In genomic region chr3:143949026-143949637, GRCm38 (mm10) we compare ENCODE assay signal across 11 mouse cellular contexts.
A peak's percentile ranks its signal among the peaks of the same experiment; 100 is the strongest.
DNase-seq lines count a peak whose midpoint lies in the region; ATAC-seq and TF ChIP-seq lines count a peak whose summit lies in the region.
"Had no signal": no experiment of that assay in that cellular context is flagged by ENCODE, and none has a peak within 500 bp of the region (broad histone marks: within the 10 kb centered on the region; RNA-seq: fewer than 3 reads in every experiment).

No protein-coding gene starts in this region.

- no peaks in the 10 kb centered on the region for H3K9me3 ChIP-seq in hindbrain, embryonic 11.5 days (ENCODE audit: control insufficient read depth, low read length)
- no peaks in the 10 kb centered on the region for H3K9me3 ChIP-seq in hindbrain, embryonic 14.5 days (ENCODE audit: control insufficient read depth, low read length)
- no peaks in the 10 kb centered on the region for H3K9me3 ChIP-seq in lung, embryonic 14.5 days (ENCODE audit: low read depth, low read length)
- no peaks in the 10 kb centered on the region for H3K9me3 ChIP-seq in stomach, embryonic 16.5 days (replicated peaks; ENCODE audit: control insufficient read depth, low read length)
- H3K9me3 ChIP-seq: forebrain, embryonic 15.5 days had no signal

- no peak overlapping the region for H3K9ac ChIP-seq in hindbrain, embryonic 11.5 days (ENCODE audit: low read depth, low read length)
- H3K9ac ChIP-seq in hindbrain, embryonic 14.5 days = no peak overlapping the region
- no peak overlapping the region for H3K9ac ChIP-seq in lung, embryonic 14.5 days
- H3K9ac ChIP-seq in stomach, embryonic 16.5 days (ENCODE audit: low read length) = no peak overlapping the region
- H3K9ac ChIP-seq: forebrain, embryonic 15.5 days had no signal

- H3K27ac ChIP-seq in hindbrain, embryonic 11.5 days (ENCODE audit: low read depth, low read length) = no peak overlapping the region
- H3K27ac ChIP-seq in hindbrain, embryonic 14.5 days = no peak overlapping the region
- no peak overlapping the region for H3K27ac ChIP-seq in lung, embryonic 14.5 days (ENCODE audit: low read depth)
- H3K27ac ChIP-seq in stomach, embryonic 16.5 days (ENCODE audit: low read length) = 0 out of 2 replicates have a peak overlapping the region, but pooled peaks have one; percentile 2
- H3K27ac ChIP-seq: forebrain, embryonic 15.5 days had no signal

- peak; percentile 14 for DNase-seq in hindbrain, embryonic 11.5 days (ENCODE audit: low spot score)
- DNase-seq in hindbrain, embryonic 14.5 days (ENCODE audit: low spot score) = no peak
- DNase-seq in urinary bladder, postnatal 14 days (ENCODE audit: low spot score) = peak; percentile 4
- DNase-seq in urinary bladder, adult 2 months (ENCODE audit: low spot score) = no peak
- peak; percentile 7 for DNase-seq in lung, embryonic 14.5 days
- DNase-seq in heart, adult 9 months (ENCODE audit: low spot score in 2 of 2) = no peak
- no peak for DNase-seq in layer of hippocampus, adult 18-20 months (ENCODE audit: low spot score in 2 of 2)
- DNase-seq: cerebellum, postnatal 14 days had no signal

- H3K4me2 ChIP-seq in hindbrain, embryonic 11.5 days (replicated peaks; ENCODE audit: low read depth, low read length) = no peak overlapping the region
- H3K4me2 ChIP-seq in hindbrain, embryonic 14.5 days (replicated peaks) = no peak overlapping the region
- H3K4me2 ChIP-seq in lung, embryonic 14.5 days = no peak overlapping the region
- H3K4me2 ChIP-seq in stomach, embryonic 16.5 days (ENCODE audit: low read depth, low read length) = no peak overlapping the region
- H3K4me2 ChIP-seq: forebrain, embryonic 15.5 days had no signal

- WGBS in hindbrain, embryonic 11.5 days = 59% methylated on average over 11 of the region's 11 CpGs
- 54% methylated on average over 11 of the region's 11 CpGs for WGBS in hindbrain, embryonic 14.5 days
- WGBS in lung, embryonic 14.5 days = 76% methylated on average over 11 of the region's 11 CpGs
- WGBS in stomach, embryonic 16.5 days = 77% methylated on average over 11 of the region's 11 CpGs

- H3K27me3 ChIP-seq in hindbrain, embryonic 11.5 days (ENCODE audit: control insufficient read depth, insufficient read depth, low read length) = no peaks in the 10 kb centered on the region
- H3K27me3 ChIP-seq in hindbrain, embryonic 14.5 days (ENCODE audit: control insufficient read depth, insufficient read depth, low read length) = no peaks in the 10 kb centered on the region
- H3K27me3 ChIP-seq in lung, embryonic 14.5 days (ENCODE audit: insufficient read depth, low read length) = no peaks in the 10 kb centered on the region
- no peaks in the 10 kb centered on the region for H3K27me3 ChIP-seq in stomach, embryonic 16.5 days (ENCODE audit: control insufficient read depth, insufficient read depth, low read length)
- H3K27me3 ChIP-seq: forebrain, embryonic 15.5 days; megakaryocyte, embryonic 14.5 days had no signal

- 0 out of 2 replicates have a peak, but pooled peaks have one; percentile 8 for TF ChIP-seq CTCF in lung, embryonic 14.5 days (IDR thresholded peaks at IDR 0.05; ENCODE audit: low read depth)

- H3K4me3 ChIP-seq in hindbrain, embryonic 11.5 days (ENCODE audit: low read depth, low read length) = no peak overlapping the region
- H3K4me3 ChIP-seq in hindbrain, embryonic 14.5 days (replicated peaks; ENCODE audit: low read length) = no peak overlapping the region
- no peak overlapping the region for H3K4me3 ChIP-seq in lung, embryonic 14.5 days (ENCODE audit: low read depth, low read length)
- H3K4me3 ChIP-seq in stomach, embryonic 16.5 days (replicated peaks; ENCODE audit: low read length) = no peak overlapping the region
- H3K4me3 ChIP-seq: forebrain, embryonic 15.5 days; megakaryocyte, embryonic 14.5 days had no signal

- no peaks in the 10 kb centered on the region; the same call in 1 of the 2 replicates for H3K4me1 ChIP-seq in hindbrain, embryonic 11.5 days (replicated peaks; ENCODE audit: control insufficient read depth, insufficient read depth, low read length)
- 0 out of 2 replicates have a peak, but pooled peaks cover 7% of the 10 kb centered on the region for H3K4me1 ChIP-seq in hindbrain, embryonic 14.5 days (replicated peaks; ENCODE audit: control insufficient read depth, insufficient read depth, low read length)
- peaks cover 5% of the 10 kb centered on the region; the same call in 1 of the 2 replicates for H3K4me1 ChIP-seq in lung, embryonic 14.5 days (ENCODE audit: insufficient read depth)
- H3K4me1 ChIP-seq in stomach, embryonic 16.5 days (ENCODE audit: control insufficient read depth, insufficient read depth, low read length) = peaks cover 6% of the 10 kb centered on the region
- H3K4me1 ChIP-seq: megakaryocyte, embryonic 14.5 days had no signal

- ATAC-seq in hindbrain, embryonic 11.5 days (ENCODE audit: low FRiP score) = peak; percentile 54; the same call in 1 of the 2 replicates
- no peak for ATAC-seq in hindbrain, embryonic 14.5 days (ENCODE audit: low FRiP score)
- no peak for ATAC-seq in lung, embryonic 14.5 days (ENCODE audit: insufficient read depth)
- no peak for ATAC-seq in stomach, embryonic 16.5 days (ENCODE audit: insufficient read depth, low FRiP score)
- ATAC-seq: forebrain, embryonic 15.5 days had no signal

- no peaks in the 10 kb centered on the region for H3K36me3 ChIP-seq in hindbrain, embryonic 11.5 days (ENCODE audit: control insufficient read depth, insufficient read depth, low read length)
- no peaks in the 10 kb centered on the region for H3K36me3 ChIP-seq in hindbrain, embryonic 14.5 days (replicated peaks; ENCODE audit: control insufficient read depth, insufficient read depth)
- no peaks in the 10 kb centered on the region for H3K36me3 ChIP-seq in lung, embryonic 14.5 days (ENCODE audit: insufficient read depth)
- H3K36me3 ChIP-seq in stomach, embryonic 16.5 days (ENCODE audit: control insufficient read depth, insufficient read depth, low read length) = no peaks in the 10 kb centered on the region
- H3K36me3 ChIP-seq: forebrain, embryonic 15.5 days had no signal

Comparison
In these comparisons a context has a peak if more than half of its experiments do, and no peak if none do; other contexts are left out.
1. DNase-seq: peak in hindbrain, embryonic 11.5 days (single experiment), urinary bladder, postnatal 14 days (single experiment) and lung, embryonic 14.5 days (single experiment); none in hindbrain, embryonic 14.5 days (single experiment), urinary bladder, adult 2 months (single experiment), heart, adult 9 months (0 of 2) and layer of hippocampus, adult 18-20 months (0 of 2).